Mouse (Mus musculus): Measurements from ENCODE around the gene Poc1b. TPM values are rescaled to one million over a fixed set of nuclear protein-coding genes. Genes with fewer than 3 reads are reported as not detected.

Poc1b gene
- total and polyA plus RNA-seq, 2 experiments = 1.7 to 1.8 TPM

DNA sequence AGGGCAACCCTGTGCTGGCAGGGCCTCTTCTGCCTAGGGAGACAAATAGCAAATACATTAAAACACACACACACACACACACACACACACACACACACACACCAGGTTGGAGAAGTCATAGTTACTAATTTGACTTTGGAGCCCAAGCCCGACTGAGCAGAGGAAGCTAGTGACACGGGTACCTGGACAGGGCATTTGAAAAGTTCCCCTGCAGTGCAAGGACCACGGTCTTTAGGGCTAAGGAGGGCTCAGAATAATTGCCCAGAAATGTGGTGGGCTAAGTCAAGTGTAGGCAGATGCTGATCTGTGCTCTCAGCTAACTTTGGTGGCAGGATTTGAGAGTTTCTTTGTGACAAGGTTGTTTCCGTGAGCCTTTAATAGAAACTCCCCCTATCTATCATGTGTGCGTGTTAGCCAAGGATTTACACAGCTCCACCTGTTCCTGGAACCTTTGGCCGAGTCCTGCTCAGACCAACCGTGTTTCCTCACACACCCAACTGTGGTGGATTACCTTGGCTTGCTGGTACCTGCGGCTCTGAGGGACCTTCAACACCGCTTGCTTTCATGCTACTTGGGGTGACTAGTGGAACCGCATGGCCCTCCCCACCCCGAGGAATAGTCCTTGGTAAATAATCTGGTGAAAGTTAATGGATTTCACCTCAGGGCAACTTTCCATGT lies 25.9 kb downstream of the Poc1b start:
- no peak for DNase-seq (ENCODE audit: extremely low read depth, low read depth, low spot score)
- 85% methylated on average over 11 of the region's 11 CpGs for WGBS
- H3K4me1 ChIP-seq (ENCODE audit: control insufficient read depth, insufficient read depth, low read length) = 0 out of 2 replicates have a peak, but pooled peaks cover 1% of the 10 kb centered on the region
- no peaks in the 10 kb centered on the region for H3K27me3 ChIP-seq (ENCODE audit: control insufficient read depth, insufficient read depth, low read length)
- no peak overlapping the region for H3K27ac ChIP-seq (replicated peaks; ENCODE audit: insufficient read depth, low read depth, low read length)
- no peak overlapping the region for H3K4me3 ChIP-seq (ENCODE audit: insufficient read depth, low read depth, low read length)
- H3K9ac ChIP-seq (ENCODE audit: low read depth, low read length) = no peak overlapping the region
- TF ChIP-seq POLR2A (IDR thresholded peaks at IDR 0.05; ENCODE audit: extremely low read depth, insufficient read depth, low read length) (no peak), CTCF (IDR thresholded peaks at IDR 0.05; ENCODE audit: low read depth, low read length) (no peak)
- H3K79me2 ChIP-seq (ENCODE audit: control insufficient read depth, insufficient read depth, low read length) = no peaks in the 10 kb centered on the region
- H3K36me3 ChIP-seq (ENCODE audit: control insufficient read depth, insufficient read depth, low read length) = peaks cover 2% of the 10 kb centered on the region; the same call in 1 of the 2 replicates

DNA sequence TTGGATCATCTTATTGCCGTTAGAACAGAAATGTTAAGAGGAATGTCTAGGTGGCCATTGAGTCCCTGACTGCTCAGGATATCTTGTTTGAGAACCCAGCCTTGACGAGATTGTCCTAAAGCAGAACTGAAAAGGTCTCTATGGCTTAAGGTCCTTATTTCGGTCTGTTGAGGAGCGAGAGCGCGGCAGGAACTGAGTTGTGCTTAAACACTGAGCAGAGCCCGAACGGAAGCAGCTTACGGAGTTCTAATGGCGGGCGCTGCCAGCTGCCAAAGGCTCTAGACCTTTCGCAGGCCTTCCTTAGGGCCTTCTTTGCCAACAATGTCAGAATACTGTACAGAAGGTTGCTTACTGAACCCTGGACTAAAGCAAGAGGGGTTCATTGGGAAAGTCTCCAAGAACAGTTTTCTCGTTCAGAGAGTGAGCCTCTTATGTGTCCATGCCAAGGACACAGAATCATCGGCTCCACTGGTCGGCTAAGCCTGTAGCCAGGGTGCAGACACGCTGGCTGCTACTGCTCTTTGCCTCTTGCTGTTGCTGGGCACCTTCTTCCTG lies 26.6 kb downstream of the Poc1b start:
- no peak overlapping the region for H3K27ac ChIP-seq (replicated peaks; ENCODE audit: insufficient read depth, low read depth, low read length)
- no peak for DNase-seq (ENCODE audit: extremely low read depth, low read depth, low spot score)

DNA sequence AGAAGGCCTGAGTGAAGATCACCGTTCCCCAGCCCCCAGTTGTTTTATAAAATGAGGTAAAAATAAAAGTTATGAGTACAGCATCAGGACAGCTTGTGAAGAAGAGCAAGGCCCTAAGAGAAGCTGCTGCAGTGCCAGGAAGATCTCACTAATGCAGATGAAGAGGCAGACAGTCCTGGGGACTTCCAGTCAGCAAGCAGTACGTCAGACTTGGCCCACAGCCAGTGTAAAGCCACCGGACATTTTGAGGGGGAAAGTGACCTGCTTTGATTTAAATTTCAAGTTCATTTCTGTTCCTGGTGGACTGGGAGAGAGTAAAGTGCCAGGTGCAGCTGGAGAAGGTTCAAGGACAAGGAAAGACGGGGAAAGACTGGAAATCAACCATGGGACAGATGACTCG lies 29.5 kb downstream of the Poc1b start:
- DNase-seq (ENCODE audit: extremely low read depth, low read depth, low spot score) = no peak
- Histone ChIP-seq H3K4me3 (ENCODE audit: insufficient read depth, low read depth, low read length) (no peak overlapping the region), H3K4me1 (ENCODE audit: control insufficient read depth, insufficient read depth, low read length) (no peaks in the 10 kb centered on the region), H3K79me2 (ENCODE audit: control insufficient read depth, insufficient read depth, low read length) (no peaks in the 10 kb centered on the region), H3K9ac (ENCODE audit: low read depth, low read length) (no peak overlapping the region), H3K27ac (replicated peaks; ENCODE audit: insufficient read depth, low read depth, low read length) (no peak overlapping the region), H3K36me3 (ENCODE audit: control insufficient read depth, insufficient read depth, low read length) (no peaks in the 10 kb centered on the region), H3K27me3 (ENCODE audit: control insufficient read depth, insufficient read depth, low read length) (no peaks in the 10 kb centered on the region)
- 63% methylated on average over 5 of the region's 5 CpGs for WGBS
- no peak for TF ChIP-seq CTCF (IDR thresholded peaks at IDR 0.05; ENCODE audit: low read depth, low read length)

More for the DNA sequence above, 26.6 kb downstream of the Poc1b start:
- no peaks in the 10 kb centered on the region for H3K27me3 ChIP-seq (ENCODE audit: control insufficient read depth, insufficient read depth, low read length)
- H3K36me3 ChIP-seq (ENCODE audit: control insufficient read depth, insufficient read depth, low read length) = peaks cover 2% of the 10 kb centered on the region; the same call in 1 of the 2 replicates
- no peak overlapping the region for H3K4me3 ChIP-seq (ENCODE audit: insufficient read depth, low read depth, low read length)
- H3K4me1 ChIP-seq (ENCODE audit: control insufficient read depth, insufficient read depth, low read length) = no peaks in the 10 kb centered on the region
- TF ChIP-seq CTCF (IDR thresholded peaks at IDR 0.05; ENCODE audit: low read depth, low read length) (no peak), POLR2A (IDR thresholded peaks at IDR 0.05; ENCODE audit: extremely low read depth, insufficient read depth, low read length) (no peak)
- no peaks in the 10 kb centered on the region for H3K79me2 ChIP-seq (ENCODE audit: control insufficient read depth, insufficient read depth, low read length)
- WGBS = 92% methylated on average over 16 of the region's 16 CpGs
- H3K9ac ChIP-seq (ENCODE audit: low read depth, low read length) = no peak overlapping the region

DNA sequence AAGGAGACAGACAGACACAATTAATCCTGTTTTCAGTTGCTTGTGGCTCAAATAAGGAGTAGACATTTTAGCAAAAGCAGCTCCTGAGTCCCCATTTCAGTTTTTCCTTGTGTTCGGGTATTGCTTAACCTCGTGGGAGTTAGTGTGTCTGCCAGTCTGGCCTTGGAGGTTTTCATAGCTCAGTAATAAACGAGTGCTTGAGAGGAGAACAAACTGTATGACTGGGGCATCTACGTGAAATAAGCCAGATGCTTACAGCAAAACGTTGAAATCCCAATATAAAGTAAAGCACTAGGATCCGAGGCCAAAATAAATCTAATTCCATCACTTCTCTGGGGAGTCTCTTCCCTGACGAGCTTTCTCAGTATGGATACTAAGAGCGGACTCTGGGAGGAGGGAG lies 38.8 kb downstream of the Poc1b start:
- no peak overlapping the region for H3K27ac ChIP-seq (replicated peaks; ENCODE audit: insufficient read depth, low read depth, low read length)
- no peak overlapping the region for H3K9ac ChIP-seq (ENCODE audit: low read depth, low read length)
- TF ChIP-seq CTCF (IDR thresholded peaks at IDR 0.05; ENCODE audit: low read depth, low read length) = no peak
- peaks cover 8% of the 10 kb centered on the region; the same call in 1 of the 2 replicates for H3K4me1 ChIP-seq (ENCODE audit: control insufficient read depth, insufficient read depth, low read length)
- no peak for DNase-seq (ENCODE audit: extremely low read depth, low read depth, low spot score)
- no peaks in the 10 kb centered on the region for H3K27me3 ChIP-seq (ENCODE audit: control insufficient read depth, insufficient read depth, low read length)
- WGBS = 90% methylated on average over 8 of the region's 8 CpGs
- no peaks in the 10 kb centered on the region for H3K36me3 ChIP-seq (ENCODE audit: control insufficient read depth, insufficient read depth, low read length)
- no peaks in the 10 kb centered on the region for H3K79me2 ChIP-seq (ENCODE audit: control insufficient read depth, insufficient read depth, low read length)
- H3K4me3 ChIP-seq (ENCODE audit: insufficient read depth, low read depth, low read length) = no peak overlapping the region

DNA sequence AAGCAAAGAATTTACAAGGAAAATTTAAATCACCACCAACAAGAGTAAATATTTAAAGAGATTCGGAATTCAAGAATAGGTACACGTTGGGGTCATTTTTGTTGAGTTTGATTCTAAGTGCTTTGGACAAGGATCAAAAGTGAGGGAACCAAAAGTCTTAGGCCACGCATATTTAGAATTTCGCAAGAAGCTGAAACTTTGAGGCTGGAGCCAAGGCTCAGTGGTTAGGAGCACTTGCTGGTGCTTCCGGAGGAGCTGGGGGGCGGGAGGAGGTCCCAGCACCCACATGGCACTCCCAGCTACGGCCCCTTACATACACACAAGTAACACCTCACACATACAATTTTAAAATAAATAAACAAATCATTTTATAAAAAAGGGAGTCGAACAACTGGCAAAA lies 39.8 kb downstream of the Poc1b start:
- Histone ChIP-seq H3K4me3 (ENCODE audit: insufficient read depth, low read depth, low read length) (no peak overlapping the region), H3K4me1 (ENCODE audit: control insufficient read depth, insufficient read depth, low read length) (peaks cover 9% of the 10 kb centered on the region; the same call in 1 of the 2 replicates), H3K27ac (replicated peaks; ENCODE audit: insufficient read depth, low read depth, low read length) (no peak overlapping the region), H3K27me3 (ENCODE audit: control insufficient read depth, insufficient read depth, low read length) (no peaks in the 10 kb centered on the region), H3K79me2 (ENCODE audit: control insufficient read depth, insufficient read depth, low read length) (no peaks in the 10 kb centered on the region), H3K9ac (ENCODE audit: low read depth, low read length) (no peak overlapping the region), H3K36me3 (ENCODE audit: control insufficient read depth, insufficient read depth, low read length) (no peaks in the 10 kb centered on the region)
- 59% methylated on average over 8 of the region's 8 CpGs for WGBS
- no peak for TF ChIP-seq POLR2A (IDR thresholded peaks at IDR 0.05; ENCODE audit: extremely low read depth, insufficient read depth, low read length)
- TF ChIP-seq CTCF (IDR thresholded peaks at IDR 0.05; ENCODE audit: low read depth, low read length) = no peak
- peak; percentile 70 for DNase-seq (ENCODE audit: extremely low read depth, low read depth, low spot score)

DNA sequence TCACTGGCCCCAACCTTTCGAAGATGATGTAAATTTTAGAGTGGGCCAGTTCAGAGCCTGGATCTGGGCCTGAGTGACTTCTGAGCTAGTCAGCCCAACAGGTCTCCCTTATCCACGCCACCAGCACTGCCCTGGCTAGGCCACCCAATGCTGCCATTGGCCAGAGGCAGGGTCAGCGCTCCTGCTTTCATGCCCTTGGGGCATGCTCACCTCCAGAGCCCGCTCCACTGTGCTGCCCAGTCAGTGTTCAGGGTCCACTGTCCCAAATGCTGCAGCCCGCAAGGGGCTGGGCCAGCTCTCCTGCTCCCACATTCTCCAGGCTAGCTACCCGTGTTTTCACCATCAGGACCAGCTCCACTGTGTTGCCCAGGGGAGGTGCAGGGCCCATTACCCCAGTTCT lies 43.2 kb downstream of the Poc1b start:
- peak overlapping the region; percentile 28 for H3K27ac ChIP-seq (replicated peaks; ENCODE audit: insufficient read depth, low read depth, low read length)
- H3K4me3 ChIP-seq (ENCODE audit: insufficient read depth, low read depth, low read length) = no peak overlapping the region
- no peaks in the 10 kb centered on the region for H3K79me2 ChIP-seq (ENCODE audit: control insufficient read depth, insufficient read depth, low read length)
- DNase-seq (ENCODE audit: extremely low read depth, low read depth, low spot score) = peak; percentile 71
- TF ChIP-seq POLR2A (IDR thresholded peaks at IDR 0.05; ENCODE audit: extremely low read depth, insufficient read depth, low read length) = no peak
- no peak for TF ChIP-seq CTCF (IDR thresholded peaks at IDR 0.05; ENCODE audit: low read depth, low read length)
- H3K27me3 ChIP-seq (ENCODE audit: control insufficient read depth, insufficient read depth, low read length) = no peaks in the 10 kb centered on the region
- no peaks in the 10 kb centered on the region for H3K36me3 ChIP-seq (ENCODE audit: control insufficient read depth, insufficient read depth, low read length)
- H3K9ac ChIP-seq (ENCODE audit: low read depth, low read length) = no peak overlapping the region
- H3K4me1 ChIP-seq (ENCODE audit: control insufficient read depth, insufficient read depth, low read length) = peaks cover 12% of the 10 kb centered on the region; the same call in 1 of the 2 replicates
- 72% methylated on average over 6 of the region's 6 CpGs for WGBS
